ENCODE assay signal across 17 mouse cellular contexts in genomic region chr3:153641805-153642204, GRCm38 (mm10).
"Had no signal": no experiment of that assay in that cellular context is flagged by ENCODE, and none has a peak within 500 bp of the region (broad histone marks: within the 10 kb centered on the region; RNA-seq: fewer than 3 reads in every experiment).

No protein-coding gene starts in this region.

- H3K36me3 ChIP-seq: limb, embryonic 15.5 days; liver, embryonic 13.5 days; lung, embryonic 15.5 days; midbrain, embryonic 12.5 days; neural tube, embryonic 12.5 days had no signal

- H3K4me2 ChIP-seq: limb, embryonic 15.5 days; liver, embryonic 13.5 days; lung, embryonic 15.5 days; midbrain, embryonic 12.5 days; neural tube, embryonic 12.5 days had no signal

- H3K4me3 ChIP-seq: limb, embryonic 15.5 days; liver, embryonic 13.5 days; lung, embryonic 15.5 days; megakaryocyte, embryonic 14.5 days; midbrain, embryonic 12.5 days; neural tube, embryonic 12.5 days had no signal

- H3K27me3 ChIP-seq: limb, embryonic 15.5 days; liver, embryonic 13.5 days; lung, embryonic 15.5 days; megakaryocyte, embryonic 14.5 days; midbrain, embryonic 12.5 days; neural tube, embryonic 12.5 days had no signal

- H3K27ac ChIP-seq: limb, embryonic 15.5 days; liver, embryonic 13.5 days; lung, embryonic 15.5 days; macrophage; midbrain, embryonic 12.5 days; neural tube, embryonic 12.5 days had no signal

- H3K4me1 ChIP-seq: limb, embryonic 15.5 days had no signal

- DNase-seq: kidney, adult 2 months; kidney, postnatal 36 days; layer of hippocampus, postnatal 36 days; liver, embryonic 13.5 days; liver, postnatal 0 days; lung, postnatal 14 days; retina, postnatal 1 day; right cerebral cortex, postnatal 4 days; spleen, adult 18-20 months; thymus, adult 18-20 months; thymus, postnatal 14 days had no signal

- H3K9me3 ChIP-seq: limb, embryonic 15.5 days; liver, embryonic 13.5 days; lung, embryonic 15.5 days; megakaryocyte, embryonic 14.5 days; midbrain, embryonic 12.5 days; neural tube, embryonic 12.5 days had no signal

- ATAC-seq: liver, postnatal 0 days had no signal

- H3K9ac ChIP-seq: limb, embryonic 15.5 days; liver, embryonic 13.5 days; liver, postnatal 0 days; lung, embryonic 15.5 days; midbrain, embryonic 12.5 days; neural tube, embryonic 12.5 days had no signal
